Mouse (Mus musculus): ENCODE results near the gene Slc4a1. TPM values are rescaled to one million over a fixed set of nuclear protein-coding genes. Genes with fewer than 3 reads are reported as not detected.

Slc4a1 gene
- polyA plus RNA-seq, 1 experiment from 2014 or later = not detected

- POLR2A ChIA-PET = interaction anchor here (0.5 kb wide), 1 partner anchor 410 kb away, joined by 3 read pairs; no protein-coding TSS in a partner anchor
- CTCF ChIA-PET = no interaction called here
- in situ Hi-C loops (cut with MboI; ENCODE audit: low pct_unique_long_range_greater_than_20kb) = no loop called here
- no peak for ATAC-seq
- TF ChIP-seq CTCF (IDR thresholded peaks at IDR 0.05) = no peak
- no peak for DNase-seq (ENCODE audit: low read depth, low spot score)
- peaks cover 14% of the 10 kb centered on the region for H3K27me3 ChIP-seq
These were observed 15.0 kb downstream of the Slc4a1 start for GRCm38 (mm10) chr11:102350981-102351523.

GRCm38 (mm10) chr11:102350416-102350815, 15.6 kb downstream of the Slc4a1 start:
- no peak for DNase-seq (ENCODE audit: low read depth, low spot score)
- in situ Hi-C loops (cut with MboI; ENCODE audit: low pct_unique_long_range_greater_than_20kb) = no loop called here
- no peak for TF ChIP-seq CTCF (IDR thresholded peaks at IDR 0.05)
- POLR2A ChIA-PET = no interaction called here
- ATAC-seq = no peak
- H3K27me3 ChIP-seq = peaks cover 14% of the 10 kb centered on the region
- CTCF ChIA-PET = no interaction called here

GRCm38 (mm10) chr11:102349189-102349954, 16.6 kb downstream of the Slc4a1 start:
- TF ChIP-seq CTCF (IDR thresholded peaks at IDR 0.05) = no peak
- ChIA-PET POLR2A (no interaction called here), CTCF (no interaction called here)
- in situ Hi-C loops (cut with MboI; ENCODE audit: low pct_unique_long_range_greater_than_20kb) = no loop called here
- DNase-seq (ENCODE audit: low read depth, low spot score) (no peak), ATAC-seq (no peak)
- H3K27me3 ChIP-seq = peaks cover 11% of the 10 kb centered on the region

GRCm38 (mm10) chr11:102348771-102349170, 17.2 kb downstream of the Slc4a1 start:
- TF ChIP-seq CTCF (IDR thresholded peaks at IDR 0.05) = no peak

GRCm38 (mm10) chr11:102348101-102348585, 17.9 kb downstream of the Slc4a1 start:
- ChIA-PET POLR2A (no interaction called here), CTCF (no interaction called here)
- DNase-seq (ENCODE audit: low read depth, low spot score) (no peak), ATAC-seq (no peak)
- in situ Hi-C loops (cut with MboI; ENCODE audit: low pct_unique_long_range_greater_than_20kb) = no loop called here
- H3K27me3 ChIP-seq = peaks cover 4% of the 10 kb centered on the region
- TF ChIP-seq CTCF (IDR thresholded peaks at IDR 0.05) = no peak

More at GRCm38 (mm10) chr11:102348771-102349170, 17.2 kb downstream of the Slc4a1 start:
- DNase-seq (ENCODE audit: low read depth, low spot score) (no peak), ATAC-seq (no peak)
- ChIA-PET POLR2A (no interaction called here), CTCF (no interaction called here)
- in situ Hi-C loops (cut with MboI; ENCODE audit: low pct_unique_long_range_greater_than_20kb) = no loop called here
- peaks cover 10% of the 10 kb centered on the region for H3K27me3 ChIP-seq

GRCm38 (mm10) chr11:102347683-102348082, 18.3 kb downstream of the Slc4a1 start:
- ATAC-seq (no peak), DNase-seq (ENCODE audit: low read depth, low spot score) (no peak)
- H3K27me3 ChIP-seq = no peaks in the 10 kb centered on the region

GRCm38 (mm10) chr11:102346926-102347325, 19.1 kb downstream of the Slc4a1 start:
- TF ChIP-seq CTCF (IDR thresholded peaks at IDR 0.05) = no peak
- ATAC-seq = no peak
- H3K27me3 ChIP-seq = no peaks in the 10 kb centered on the region
- ChIA-PET POLR2A (no interaction called here), CTCF (no interaction called here)
- no peak for DNase-seq (ENCODE audit: low read depth, low spot score)
- in situ Hi-C loops (cut with MboI; ENCODE audit: low pct_unique_long_range_greater_than_20kb) = no loop called here

More at GRCm38 (mm10) chr11:102347683-102348082, 18.3 kb downstream of the Slc4a1 start:
- no peak for TF ChIP-seq CTCF (IDR thresholded peaks at IDR 0.05)
- in situ Hi-C loops (cut with MboI; ENCODE audit: low pct_unique_long_range_greater_than_20kb) = no loop called here
- ChIA-PET POLR2A (no interaction called here), CTCF (no interaction called here)

GRCm38 (mm10) chr11:102344458-102344857, 21.5 kb downstream of the Slc4a1 start:
- CTCF ChIA-PET = no interaction called here
- POLR2A ChIA-PET = no interaction called here
- no peak for TF ChIP-seq CTCF (IDR thresholded peaks at IDR 0.05)
- in situ Hi-C loops (cut with MboI; ENCODE audit: low pct_unique_long_range_greater_than_20kb) = no loop called here
- ATAC-seq (no peak), DNase-seq (ENCODE audit: low read depth, low spot score) (no peak)
- no peaks in the 10 kb centered on the region for H3K27me3 ChIP-seq

- TF ChIP-seq CTCF (IDR thresholded peaks at IDR 0.05) = no peak
- ATAC-seq (no peak), DNase-seq (ENCODE audit: low read depth, low spot score) (no peak)
- in situ Hi-C loops (cut with MboI; ENCODE audit: low pct_unique_long_range_greater_than_20kb) = no loop called here
- ChIA-PET CTCF (no interaction called here), POLR2A (interaction anchor here (0.7 kb wide), 1 partner anchor 60 kb away, joined by 3 read pairs; no protein-coding TSS in a partner anchor)
- H3K27me3 ChIP-seq = no peaks in the 10 kb centered on the region
These were observed 23.3 kb downstream of the Slc4a1 start for GRCm38 (mm10) chr11:102342742-102343141.

- ChIA-PET CTCF (no interaction called here), POLR2A (no interaction called here)
- no peak for ATAC-seq
These were observed 24.9 kb downstream of the Slc4a1 start for GRCm38 (mm10) chr11:102341101-102341500.

GRCm38 (mm10) chr11:102339624-102340023, 26.4 kb downstream of the Slc4a1 start:
- peak; percentile 56 for TF ChIP-seq CTCF (IDR thresholded peaks at IDR 0.05)
- in situ Hi-C loops (cut with MboI; ENCODE audit: low pct_unique_long_range_greater_than_20kb) = no loop called here

More at GRCm38 (mm10) chr11:102341101-102341500, 24.9 kb downstream of the Slc4a1 start:
- DNase-seq (ENCODE audit: low read depth, low spot score) = no peak
- in situ Hi-C loops (cut with MboI; ENCODE audit: low pct_unique_long_range_greater_than_20kb) = no loop called here
- no peak for TF ChIP-seq CTCF (IDR thresholded peaks at IDR 0.05)
- no peaks in the 10 kb centered on the region for H3K27me3 ChIP-seq

More at GRCm38 (mm10) chr11:102339624-102340023, 26.4 kb downstream of the Slc4a1 start:
- peaks cover 4% of the 10 kb centered on the region for H3K27me3 ChIP-seq
- ATAC-seq (no peak), DNase-seq (ENCODE audit: low read depth, low spot score) (no peak)
- ChIA-PET POLR2A (no interaction called here), CTCF (no interaction called here)

Measured in Patski (cell line).